Mouse (Mus musculus): ENCODE measurements around the gene Lrp2bp.

Lrp2bp gene

GRCm38 (mm10) chr8:45999138-45999783 is at the start of gene Lrp2bp:
Lrp2bp (plus strand) TSS chr8:45999303.
- peak; percentile 70 for DNase-seq (ENCODE audit: low read depth, low spot score)

- DNase-seq (ENCODE audit: low read depth, low spot score) = no peak
Observed at GRCm38 (mm10) chr8:45950622-45951021, 48.5 kb upstream of the Lrp2bp start.

- DNase-seq (ENCODE audit: low read depth, low spot score) = peak; percentile 40
Observed at GRCm38 (mm10) chr8:45970894-45971293, 28.2 kb upstream of the Lrp2bp start.

GRCm38 (mm10) chr8:45973988-45974505 is 25.1 kb upstream of the Lrp2bp start:
- peak; percentile 46 for DNase-seq (ENCODE audit: low read depth, low spot score)

GRCm38 (mm10) chr8:45975126-45975836 is 23.8 kb upstream of the Lrp2bp start, which contains the start of the genes 1700029J07Rik and Ufsp2:
1700029J07Rik (minus strand) TSS chr8:45975252.
Ufsp2 (plus strand) TSS chr8:45975528.
- peak; percentile 98 for DNase-seq (ENCODE audit: low read depth, low spot score)

- no peak for DNase-seq (ENCODE audit: low read depth, low spot score)
Observed at GRCm38 (mm10) chr8:45975837-45976468, 23.1 kb upstream of the Lrp2bp start.

- no peak for DNase-seq (ENCODE audit: low read depth, low spot score)
Observed at GRCm38 (mm10) chr8:45986665-45987064, 12.4 kb upstream of the Lrp2bp start.

- no peak for DNase-seq (ENCODE audit: low read depth, low spot score)
Observed at GRCm38 (mm10) chr8:45988189-45988588, 10.9 kb upstream of the Lrp2bp start.

- peak; percentile 78 for DNase-seq (ENCODE audit: low read depth, low spot score)
Observed at GRCm38 (mm10) chr8:45990631-45991310, 8.3 kb upstream of the Lrp2bp start.

- DNase-seq (ENCODE audit: low read depth, low spot score) = peak; percentile 59
Observed at GRCm38 (mm10) chr8:45994111-45994510, 5.0 kb upstream of the Lrp2bp start.

- DNase-seq (ENCODE audit: low read depth, low spot score) = peak; percentile 29
Observed at GRCm38 (mm10) chr8:45995576-45995975, 3.5 kb upstream of the Lrp2bp start.

GRCm38 (mm10) chr8:45998228-45998627 is 875 bp upstream of the Lrp2bp start:
- DNase-seq (ENCODE audit: low read depth, low spot score) = no peak

GRCm38 (mm10) chr8:45999784-46000705 is 942 bp downstream of the Lrp2bp start:
- DNase-seq (ENCODE audit: low read depth, low spot score) = peak; percentile 100

GRCm38 (mm10) chr8:46005596-46005995 is 6.5 kb downstream of the Lrp2bp start, which contains the start of gene Ankrd37:
Ankrd37 (minus strand) TSS chr8:46005707.
- DNase-seq (ENCODE audit: low read depth, low spot score) = peak; percentile 30

GRCm38 (mm10) chr8:46007050-46007672 is 8.1 kb downstream of the Lrp2bp start:
- DNase-seq (ENCODE audit: low read depth, low spot score) = no peak

GRCm38 (mm10) chr8:46010306-46010705 is 11.2 kb downstream of the Lrp2bp start:
- DNase-seq (ENCODE audit: low read depth, low spot score) = no peak

GRCm38 (mm10) chr8:46010746-46011680 is 11.9 kb downstream of the Lrp2bp start:
- DNase-seq (ENCODE audit: low read depth, low spot score) = no peak

GRCm38 (mm10) chr8:46022203-46022602 is 23.1 kb downstream of the Lrp2bp start:
- no peak for DNase-seq (ENCODE audit: low read depth, low spot score)

- DNase-seq (ENCODE audit: low read depth, low spot score) = no peak
Observed at GRCm38 (mm10) chr8:46022758-46023157, 23.7 kb downstream of the Lrp2bp start.
